ENCODE assay signal across 16 mouse cellular contexts in the genomic region with DNA sequence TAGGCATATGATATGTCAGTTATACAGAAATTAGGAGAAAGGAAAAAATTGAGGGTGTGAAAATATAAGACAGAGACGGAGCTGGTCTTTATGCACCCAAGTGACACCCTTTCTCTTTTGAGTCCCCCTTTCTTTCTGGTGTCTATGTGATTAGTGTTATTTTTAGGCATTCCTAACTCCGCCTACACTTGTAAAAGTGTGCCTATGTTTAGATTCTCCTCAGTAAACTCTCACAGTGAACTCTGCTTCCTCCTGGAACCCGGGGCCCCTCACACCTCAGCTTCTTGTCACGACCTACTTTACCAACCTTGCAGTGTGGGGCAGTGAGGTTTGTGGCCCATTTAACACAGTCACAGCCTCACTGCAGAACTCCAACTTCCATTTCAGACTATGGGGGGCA.
"Had no signal": no experiment of that assay in that cellular context is flagged by ENCODE, and none has a peak within 500 bp of the region (broad histone marks: within the 10 kb centered on the region; RNA-seq: fewer than 3 reads in every experiment).

No protein-coding gene starts in this region.

- H3K4me2 ChIP-seq: limb, embryonic 13.5 days; liver, embryonic 11.5 days; liver, embryonic 15.5 days; midbrain, embryonic 13.5 days; neural tube, embryonic 13.5 days had no signal

- ATAC-seq: lung, postnatal 0 days had no signal

- H3K4me1 ChIP-seq: liver, embryonic 15.5 days; neural tube, embryonic 13.5 days had no signal

- DNase-seq: kidney, postnatal 36 days; layer of hippocampus, adult 9-11 months; layer of hippocampus, postnatal 36 days; lung, adult 2 months; lung, postnatal 36 days; right cerebral cortex, postnatal 4 days; spleen, adult 18-20 months; thymus, adult 18-20 months; thymus, postnatal 14 days had no signal

- H3K27me3 ChIP-seq: liver, embryonic 15.5 days; midbrain, embryonic 13.5 days; neural tube, embryonic 13.5 days had no signal

- H3K9me3 ChIP-seq: limb, embryonic 13.5 days; liver, embryonic 15.5 days; midbrain, embryonic 13.5 days; neural tube, embryonic 13.5 days had no signal

- H3K36me3 ChIP-seq: limb, embryonic 13.5 days; liver, embryonic 15.5 days; midbrain, embryonic 13.5 days; neural tube, embryonic 13.5 days had no signal

- H3K4me3 ChIP-seq: limb, embryonic 13.5 days; liver, embryonic 15.5 days; midbrain, embryonic 13.5 days; neural tube, embryonic 13.5 days had no signal

- H3K9ac ChIP-seq: limb, embryonic 13.5 days; liver, embryonic 15.5 days; midbrain, embryonic 13.5 days; neural tube, embryonic 13.5 days had no signal

- H3K27ac ChIP-seq: kidney, postnatal 0 days; limb, embryonic 13.5 days; liver, embryonic 15.5 days; midbrain, embryonic 13.5 days; neural tube, embryonic 13.5 days had no signal
